ENCODE assay signal across 9 mouse cellular contexts in genomic region chr12:111134791-111135733, GRCm38 (mm10). TPM values are rescaled to one million over a fixed set of nuclear protein-coding genes. Genes with fewer than 3 reads are reported as not detected.
A peak's percentile ranks its signal among the peaks of the same experiment; 100 is the strongest.
DNase-seq lines count a peak whose midpoint lies in the region.
"Had no signal": no experiment of that assay in that cellular context is flagged by ENCODE, and none has a peak within 500 bp of the region (broad histone marks: within the 10 kb centered on the region; RNA-seq: fewer than 3 reads in every experiment).

No protein-coding gene starts in this region.

- DNase-seq in cerebellum, adult 18-20 months = peak; percentile 35 to 47
- DNase-seq in cerebellum, adult 8-10 months = no peak
- DNase-seq in right cerebral cortex, adult 18-20 months = peak; percentile 27
- no peak for DNase-seq in right cerebral cortex, postnatal 36 days (ENCODE audit: low spot score in 2 of 2)
- DNase-seq in heart, postnatal 4 days = peak; percentile 26
- peak; percentile 29 for DNase-seq in lung, postnatal 14 days
- no peak for DNase-seq in adipocyte (ENCODE audit: low spot score)
- no peak for DNase-seq in urinary bladder, postnatal 25 days (ENCODE audit: low spot score)

RNA-seq across cellular contexts. Expression of gene Traf3, which starts 31.1 kb away (rescaled TPM):
- total RNA-seq in heart, postnatal 4 days (2021) = 10 to 100 TPM; 16.8 to 17.3 TPM

RNA-seq across cellular contexts. Expression of gene 4930595D18Rik, which starts 49.2 kb away (rescaled TPM):
- not detected for total RNA-seq in heart, postnatal 4 days (2021)
- total RNA-seq: layer of hippocampus, adult 8-10 months had no signal

Comparison
In these comparisons a context has a peak if more than half of its experiments do, and no peak if none do; other contexts are left out.
1. DNase-seq: peak in cerebellum, adult 18-20 months (2 of 2), right cerebral cortex, adult 18-20 months (single experiment), heart, postnatal 4 days (single experiment) and lung, postnatal 14 days (single experiment); none in cerebellum, adult 8-10 months (single experiment), right cerebral cortex, postnatal 36 days (0 of 2), adipocyte (single experiment) and urinary bladder, postnatal 25 days (single experiment).